Mouse (Mus musculus) cortical plate, adult 2 months (tissue): ENCODE data around the gene Car5a.

Experiments used
- CTCF ChIP-seq: fragments of 200-500 bp; IDR thresholded peaks from 2 replicates; pipeline ENCODE4 v1.5.1; 2011; ENCODE audit warnings: mild to moderate bottlenecking, control low read depth, low read length; ENCODE audit not compliant: insufficient read depth; ENCODE audit errors: extremely low read depth
- POLR2A ChIP-seq: fragments of 200-500 bp; IDR thresholded peaks from 2 replicates; pipeline ENCODE4 v1.6.1; 2011; ENCODE audit warnings: mild to moderate bottlenecking, low read length, control low read depth; ENCODE audit not compliant: insufficient read depth; ENCODE audit errors: extremely low read depth

DNA sequence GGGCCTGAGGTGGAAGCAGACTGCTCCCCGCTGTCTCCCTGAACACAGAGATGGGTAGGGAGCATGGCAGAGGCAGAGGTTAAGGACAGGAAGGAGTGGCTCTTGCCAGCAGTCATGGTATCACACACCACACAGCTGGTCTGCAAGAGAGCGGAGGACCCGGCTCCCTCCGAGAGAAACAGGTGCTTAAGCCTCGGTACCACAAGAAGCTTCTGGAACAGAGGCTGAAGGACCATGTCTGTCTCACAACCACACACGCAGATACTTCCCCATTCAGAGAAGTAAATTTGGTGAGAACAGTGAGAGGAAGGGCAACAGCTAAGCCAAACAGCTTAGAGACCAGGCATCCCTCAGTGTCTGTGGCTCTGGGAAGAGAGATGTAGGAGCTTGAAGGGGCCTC is 33.3 kb downstream of the Car5a start:
- TF ChIP-seq CTCF: no peak
- no peak for TF ChIP-seq POLR2A
